Mouse (Mus musculus): ENCODE measurements around the gene Slc10a6. TPM values are rescaled to one million over a fixed set of nuclear protein-coding genes. Genes with fewer than 3 reads are reported as not detected.

Gene Slc10a6
- total and polyA plus RNA-seq, 2 experiments from 2014 or later: 1.7 TPM; not detected in 1

- Histone ChIP-seq H3K4me2 (ENCODE audit: low read depth, low read length, poor library complexity, severe bottlenecking) (peak overlapping the region; percentile 96), H3K4me1 (ENCODE audit: insufficient read depth, low read length) (0 out of 2 replicates have a peak, but pooled peaks cover 2% of the 10 kb centered on the region), H3K9ac (replicated peaks; ENCODE audit: low read length, poor library complexity, severe bottlenecking) (no peak overlapping the region), H3K9me3 (ENCODE audit: low read length) (no peaks in the 10 kb centered on the region), H3K4me3 (ENCODE audit: low read depth, low read length) (peak overlapping the region; percentile 53; the same call in 1 of the 2 replicates), H3K27ac (ENCODE audit: low read depth, low read length) (no peak overlapping the region), H3K27me3 (ENCODE audit: insufficient read depth, low read length) (no peaks in the 10 kb centered on the region), H3K36me3 (ENCODE audit: insufficient read depth, low read length) (no peaks in the 10 kb centered on the region)
- no peak for TF ChIP-seq CTCF (IDR thresholded peaks at IDR 0.05)
- WGBS: 74% methylated on average over 4 of the region's 4 CpGs
- no peak for ATAC-seq (ENCODE audit: low FRiP score)
- DNase-seq (ENCODE audit: low spot score): peak; percentile 22
Observed at GRCm38 (mm10) chr5:103654780-103655179, 25.6 kb upstream of the Slc10a6 start.

- Histone ChIP-seq H3K27me3 (ENCODE audit: insufficient read depth, low read length) (no peaks in the 10 kb centered on the region), H3K27ac (ENCODE audit: low read depth, low read length) (no peak overlapping the region), H3K36me3 (ENCODE audit: insufficient read depth, low read length) (no peaks in the 10 kb centered on the region), H3K4me1 (ENCODE audit: insufficient read depth, low read length) (0 out of 2 replicates have a peak, but pooled peaks cover 2% of the 10 kb centered on the region), H3K9me3 (ENCODE audit: low read length) (no peaks in the 10 kb centered on the region), H3K9ac (replicated peaks; ENCODE audit: low read length, poor library complexity, severe bottlenecking) (no peak overlapping the region), H3K4me3 (ENCODE audit: low read depth, low read length) (no peak overlapping the region), H3K4me2 (ENCODE audit: low read depth, low read length, poor library complexity, severe bottlenecking) (no peak overlapping the region)
- DNase-seq (ENCODE audit: low spot score): peak; percentile 72
- 32% methylated on average over 6 of the region's 6 CpGs for WGBS
- TF ChIP-seq CTCF (IDR thresholded peaks at IDR 0.05): peak; percentile 84
- ATAC-seq (ENCODE audit: low FRiP score): no peak
Observed at GRCm38 (mm10) chr5:103654225-103654624, 25.0 kb upstream of the Slc10a6 start.

GRCm38 (mm10) chr5:103647320-103647719, 18.1 kb upstream of the Slc10a6 start:
- WGBS: 87% methylated on average over 3 of the region's 3 CpGs
- Histone ChIP-seq H3K27me3 (ENCODE audit: insufficient read depth, low read length) (no peaks in the 10 kb centered on the region), H3K9me3 (ENCODE audit: low read length) (no peaks in the 10 kb centered on the region), H3K4me1 (ENCODE audit: insufficient read depth, low read length) (no peaks in the 10 kb centered on the region), H3K4me3 (ENCODE audit: low read depth, low read length) (no peak overlapping the region), H3K27ac (ENCODE audit: low read depth, low read length) (no peak overlapping the region), H3K36me3 (ENCODE audit: insufficient read depth, low read length) (no peaks in the 10 kb centered on the region), H3K9ac (replicated peaks; ENCODE audit: low read length, poor library complexity, severe bottlenecking) (no peak overlapping the region), H3K4me2 (ENCODE audit: low read depth, low read length, poor library complexity, severe bottlenecking) (no peak overlapping the region)
- ATAC-seq (ENCODE audit: low FRiP score) (no peak), DNase-seq (ENCODE audit: low spot score) (no peak)
- no peak for TF ChIP-seq CTCF (IDR thresholded peaks at IDR 0.05)

- no peak overlapping the region for H3K4me3 ChIP-seq (ENCODE audit: low read depth, low read length)
- no peak overlapping the region for H3K4me2 ChIP-seq (ENCODE audit: low read depth, low read length, poor library complexity, severe bottlenecking)
- no peak for ATAC-seq (ENCODE audit: low FRiP score)
- no peak for TF ChIP-seq CTCF (IDR thresholded peaks at IDR 0.05)
- no peak overlapping the region for H3K27ac ChIP-seq (ENCODE audit: low read depth, low read length)
- DNase-seq (ENCODE audit: low spot score): no peak
- H3K4me1 ChIP-seq (ENCODE audit: insufficient read depth, low read length): no peaks in the 10 kb centered on the region
- H3K36me3 ChIP-seq (ENCODE audit: insufficient read depth, low read length): no peaks in the 10 kb centered on the region
- WGBS: 96% methylated on average over 1 of the region's 1 CpGs
- no peaks in the 10 kb centered on the region for H3K27me3 ChIP-seq (ENCODE audit: insufficient read depth, low read length)
- H3K9me3 ChIP-seq (ENCODE audit: low read length): no peaks in the 10 kb centered on the region
- H3K9ac ChIP-seq (replicated peaks; ENCODE audit: low read length, poor library complexity, severe bottlenecking): no peak overlapping the region
Observed at GRCm38 (mm10) chr5:103644167-103644566, 15.0 kb upstream of the Slc10a6 start.

GRCm38 (mm10) chr5:103637162-103637561, 8.0 kb upstream of the Slc10a6 start:
- no peak for DNase-seq (ENCODE audit: low spot score)
- 87% methylated on average over 2 of the region's 2 CpGs for WGBS
- H3K4me3 ChIP-seq (ENCODE audit: low read depth, low read length): no peak overlapping the region
- no peaks in the 10 kb centered on the region for H3K27me3 ChIP-seq (ENCODE audit: insufficient read depth, low read length)
- H3K36me3 ChIP-seq (ENCODE audit: insufficient read depth, low read length): no peaks in the 10 kb centered on the region
- TF ChIP-seq CTCF (IDR thresholded peaks at IDR 0.05): no peak
- H3K9me3 ChIP-seq (ENCODE audit: low read length): no peaks in the 10 kb centered on the region
- no peaks in the 10 kb centered on the region for H3K4me1 ChIP-seq (ENCODE audit: insufficient read depth, low read length)
- H3K4me2 ChIP-seq (ENCODE audit: low read depth, low read length, poor library complexity, severe bottlenecking): no peak overlapping the region
- no peak overlapping the region for H3K27ac ChIP-seq (ENCODE audit: low read depth, low read length)
- no peak for ATAC-seq (ENCODE audit: low FRiP score)
- H3K9ac ChIP-seq (replicated peaks; ENCODE audit: low read length, poor library complexity, severe bottlenecking): no peak overlapping the region

GRCm38 (mm10) chr5:103629854-103630580, 814 bp upstream of the Slc10a6 start:
- H3K27ac ChIP-seq (ENCODE audit: low read depth, low read length): no peak overlapping the region
- no peak overlapping the region for H3K4me3 ChIP-seq (ENCODE audit: low read depth, low read length)
- no peaks in the 10 kb centered on the region for H3K36me3 ChIP-seq (ENCODE audit: insufficient read depth, low read length)
- ATAC-seq (ENCODE audit: low FRiP score): no peak
- no peak overlapping the region for H3K4me2 ChIP-seq (ENCODE audit: low read depth, low read length, poor library complexity, severe bottlenecking)
- no peak for TF ChIP-seq CTCF (IDR thresholded peaks at IDR 0.05)
- no peaks in the 10 kb centered on the region for H3K27me3 ChIP-seq (ENCODE audit: insufficient read depth, low read length)
- WGBS: 74% methylated on average over 9 of the region's 9 CpGs
- DNase-seq (ENCODE audit: low spot score): no peak
- H3K4me1 ChIP-seq (ENCODE audit: insufficient read depth, low read length): peaks cover 4% of the 10 kb centered on the region; the same call in 1 of the 2 replicates
- H3K9ac ChIP-seq (replicated peaks; ENCODE audit: low read length, poor library complexity, severe bottlenecking): no peak overlapping the region
- H3K9me3 ChIP-seq (ENCODE audit: low read length): no peaks in the 10 kb centered on the region
